Mouse (Mus musculus) CD4-positive, CD25-positive, alpha-beta regulatory T cell, adult 2 months (primary cell): ENCODE data around the gene Vmn1r193.
"Not testable (repeated sequence)": the region's sequence is repeated elsewhere in the genome, so short reads cannot be mapped to it uniquely, and the experiment has no call there.

ENCODE experiments used
- DNase-seq: peaks from one replicate; pipeline ENCODE4 v3.0.0-alpha.2; 2012; ENCODE audit warnings: low read depth, low spot score

Gene Vmn1r193

GRCm38 (mm10) chr13:22223060-22223459, at the start of gene Vmn1r193:
Gene Vmn1r193 (minus strand): TSS chr13:22223160.
- not testable (repeated sequence) for DNase-seq

- DNase-seq = no peak
Observed at GRCm38 (mm10) chr13:22271721-22272120, 48.8 kb upstream of the Vmn1r193 start.

- not testable (repeated sequence) for DNase-seq
Observed at GRCm38 (mm10) chr13:22270222-22270621, 47.3 kb upstream of the Vmn1r193 start, which contains the start of gene Vmn1r195. Gene Vmn1r195 (plus strand): TSS chr13:22270522.

GRCm38 (mm10) chr13:22243915-22244314, 21.0 kb upstream of the Vmn1r193 start, which contains the start of gene Vmn1r194:
Gene Vmn1r194 (plus strand): TSS chr13:22244215.
- no peak for DNase-seq

GRCm38 (mm10) chr13:22192756-22193155, 30.2 kb downstream of the Vmn1r193 start:
- not testable (repeated sequence) for DNase-seq

- DNase-seq = no peak
Observed at GRCm38 (mm10) chr13:22191041-22191440, 31.9 kb downstream of the Vmn1r193 start, which contains the start of gene Vmn1r192. Gene Vmn1r192 (minus strand): TSS chr13:22191141.

GRCm38 (mm10) chr13:22190385-22190784, 32.6 kb downstream of the Vmn1r193 start:
- DNase-seq = no peak

- DNase-seq = no peak
Observed at GRCm38 (mm10) chr13:22189313-22189712, 33.6 kb downstream of the Vmn1r193 start.

GRCm38 (mm10) chr13:22183869-22184268, 39.1 kb downstream of the Vmn1r193 start, which contains the start of gene Vmn1r191:
Gene Vmn1r191 (minus strand): TSS chr13:22183969.
- DNase-seq = no peak

- no peak for DNase-seq
Observed at GRCm38 (mm10) chr13:22168416-22168815, 54.5 kb downstream of the Vmn1r193 start.
